Mouse (Mus musculus) kidney, postnatal 25 days (tissue): ENCODE measurements at regions not wholly inside any gene's neighbourhood (a gene's known extent, or its start where the extent isn't known, plus 50 kb on each side); places are given as distances from the start of the nearest gene placed in this dataset.
"Not testable (repeated sequence)": the region's sequence is repeated elsewhere in the genome, so short reads cannot be mapped to it uniquely, and the experiment has no call there.

Source experiments
- DNase-seq, 2 experiments: peaks; one replicate each; pipeline ENCODE4 v3.0.0; 2021; ENCODE audit warnings: mixed read lengths in 2 of 2

- not testable (repeated sequence) for DNase-seq
Measured at GRCm38 (mm10) chr19:9338971-9339370, 203.5 kb upstream of the Asrgl1 start.

DNA sequence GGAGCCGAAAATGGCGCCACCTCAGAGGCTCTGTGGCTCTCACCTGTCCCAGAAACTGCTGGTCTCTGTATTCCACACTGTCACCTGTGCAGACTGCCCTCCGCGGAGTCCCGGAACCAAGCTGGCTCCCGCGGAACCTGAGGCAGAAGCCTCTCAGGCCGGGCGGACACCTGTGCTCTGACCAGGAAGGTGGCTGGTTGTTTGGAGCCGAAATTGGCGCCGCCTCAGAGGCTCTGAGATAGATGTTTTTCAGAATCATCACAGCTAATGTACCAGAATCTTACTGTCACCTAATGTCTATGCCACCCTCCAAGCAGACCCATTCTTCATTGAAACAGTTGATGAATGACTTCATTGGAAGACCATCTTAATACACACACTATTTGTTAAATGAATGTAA, 202.0 kb upstream of the Asrgl1 start:
- DNase-seq = not testable (repeated sequence)

DNA sequence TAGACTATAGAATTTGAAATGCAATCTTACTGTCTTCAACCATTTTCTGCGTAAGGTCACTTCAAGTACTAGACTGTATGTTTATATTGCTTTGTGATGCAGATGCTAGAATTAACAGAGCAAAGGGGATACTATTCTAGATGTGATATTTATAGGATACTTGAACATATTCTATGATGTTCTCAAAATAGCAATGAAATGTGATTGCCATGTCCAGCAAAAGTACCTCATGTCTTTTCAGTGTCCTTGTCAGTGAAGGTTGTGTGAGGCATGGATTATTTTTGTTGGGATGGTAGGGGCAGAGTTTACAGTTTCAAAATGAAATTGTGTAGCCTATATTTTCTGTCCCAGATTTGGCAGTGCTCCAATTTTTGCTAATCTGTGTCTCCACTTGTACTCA, 182.5 kb upstream of the Asrgl1 start:
- not testable (repeated sequence) for DNase-seq

GRCm38 (mm10) chr19:9316162-9316561, 180.7 kb upstream of the Asrgl1 start:
- not testable (repeated sequence) for DNase-seq

DNA sequence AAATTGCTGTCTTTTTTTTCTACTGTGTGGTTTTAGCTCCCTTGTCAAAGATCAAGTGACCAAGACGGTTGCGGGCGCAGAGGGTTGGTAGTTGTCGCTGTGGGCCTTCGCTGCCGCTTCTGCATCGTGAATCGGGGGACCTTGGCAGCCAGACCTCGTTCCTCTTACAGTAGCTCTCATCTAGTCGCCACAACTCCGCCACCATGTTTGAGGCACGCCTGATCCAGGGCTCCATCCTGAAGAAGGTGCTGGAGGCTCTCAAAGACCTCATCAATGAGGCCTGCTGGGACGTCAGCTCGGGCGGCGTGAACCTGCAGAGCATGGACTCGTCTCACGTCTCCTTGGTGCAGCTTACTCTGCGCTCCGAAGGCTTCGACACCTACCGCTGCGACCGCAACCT, 147.7 kb upstream of the Asrgl1 start:
- peak; percentile 4 to 34 for DNase-seq

GRCm38 (mm10) chr19:9234676-9235075, 99.2 kb upstream of the Asrgl1 start:
- DNase-seq = not testable (repeated sequence)
